Mouse (Mus musculus) kidney, postnatal 10 days (tissue): ENCODE data around the gene Cenpp.

Experiments used
- DNase-seq: peaks from one replicate; pipeline ENCODE4 v3.0.0; 2021; ENCODE audit warnings: mixed read lengths

Cenpp gene

GRCm38 (mm10) chr13:49449318-49449749 lies 203.3 kb downstream of the Cenpp start:
- DNase-seq = peak; percentile 91

GRCm38 (mm10) chr13:49444451-49444850 lies 208.1 kb downstream of the Cenpp start:
- no peak for DNase-seq

- DNase-seq = no peak
These were observed 216.4 kb downstream of the Cenpp start for GRCm38 (mm10) chr13:49436170-49436569.

GRCm38 (mm10) chr13:49435745-49436144 lies 216.8 kb downstream of the Cenpp start:
- DNase-seq = no peak

GRCm38 (mm10) chr13:49433268-49434029 lies 219.1 kb downstream of the Cenpp start:
- DNase-seq = no peak

GRCm38 (mm10) chr13:49430529-49430928 lies 222.1 kb downstream of the Cenpp start:
- peak; percentile 67 for DNase-seq

- no peak for DNase-seq
These were observed 224.4 kb downstream of the Cenpp start for GRCm38 (mm10) chr13:49428042-49428675.

- no peak for DNase-seq
These were observed 225.8 kb downstream of the Cenpp start for GRCm38 (mm10) chr13:49426736-49427135.

GRCm38 (mm10) chr13:49421959-49422358 lies 230.6 kb downstream of the Cenpp start:
- DNase-seq = no peak

GRCm38 (mm10) chr13:49421606-49421917 lies 231.0 kb downstream of the Cenpp start:
- DNase-seq = no peak

GRCm38 (mm10) chr13:49420754-49421605 lies 231.6 kb downstream of the Cenpp start, which contains the start of gene Ippk:
Ippk (plus strand) TSS chr13:49421249.
- peak; percentile 99 for DNase-seq
